Mouse (Mus musculus): ENCODE results near the gene Abcf3. TPM values are rescaled to one million over a fixed set of nuclear protein-coding genes. Genes with fewer than 3 reads are reported as not detected.
A peak's percentile ranks its signal among the peaks of the same experiment; 100 is the strongest.

The Abcf3 gene
- polyA plus RNA-seq, 1 experiment from 2014 or later: 54.0 TPM

- peaks cover 35% of the 10 kb centered on the region for H3K27me3 ChIP-seq (ENCODE audit: control insufficient read depth, insufficient read depth, low read length)
- H3K36me3 ChIP-seq (ENCODE audit: control insufficient read depth, insufficient read depth): no peaks in the 10 kb centered on the region
- H3K9ac ChIP-seq (ENCODE audit: low read length): no peak overlapping the region
- H3K4me1 ChIP-seq (ENCODE audit: control insufficient read depth, insufficient read depth, low read length): no peaks in the 10 kb centered on the region; the same call in 1 of the 2 replicates
- H3K4me3 ChIP-seq (ENCODE audit: low read length): no peak overlapping the region
- ATAC-seq (replicated peaks; ENCODE audit: extremely low read depth, insufficient read depth, low FRiP score): no peak
- WGBS: 66% methylated on average over 4 of the region's 4 CpGs
- no peak overlapping the region for H3K27ac ChIP-seq (ENCODE audit: low read length)
- H3K9me3 ChIP-seq (replicated peaks; ENCODE audit: control insufficient read depth, low read length): no peaks in the 10 kb centered on the region
- H3K4me2 ChIP-seq (ENCODE audit: low read depth, low read length): no peak overlapping the region
These were observed 47.4 kb downstream of the Abcf3 start for GRCm38 (mm10) chr16:20595737-20596136.

GRCm38 (mm10) chr16:20596687-20597441, 48.5 kb downstream of the Abcf3 start:
- Histone ChIP-seq H3K9ac (ENCODE audit: low read length) (no peak overlapping the region), H3K4me1 (ENCODE audit: control insufficient read depth, insufficient read depth, low read length) (no peaks in the 10 kb centered on the region), H3K27ac (ENCODE audit: low read length) (no peak overlapping the region), H3K36me3 (ENCODE audit: control insufficient read depth, insufficient read depth) (no peaks in the 10 kb centered on the region), H3K27me3 (ENCODE audit: control insufficient read depth, insufficient read depth, low read length) (peaks cover 24% of the 10 kb centered on the region), H3K9me3 (replicated peaks; ENCODE audit: control insufficient read depth, low read length) (no peaks in the 10 kb centered on the region), H3K4me3 (ENCODE audit: low read length) (no peak overlapping the region), H3K4me2 (ENCODE audit: low read depth, low read length) (no peak overlapping the region)
- ATAC-seq (replicated peaks; ENCODE audit: extremely low read depth, insufficient read depth, low FRiP score): no peak
- WGBS: 59% methylated on average over 7 of the region's 7 CpGs

- no peak overlapping the region for H3K4me2 ChIP-seq (ENCODE audit: low read depth, low read length)
- ATAC-seq (replicated peaks; ENCODE audit: extremely low read depth, insufficient read depth, low FRiP score): no peak
- no peak overlapping the region for H3K27ac ChIP-seq (ENCODE audit: low read length)
- H3K4me3 ChIP-seq (ENCODE audit: low read length): no peak overlapping the region
- 56% methylated on average over 5 of the region's 5 CpGs for WGBS
- no peaks in the 10 kb centered on the region for H3K4me1 ChIP-seq (ENCODE audit: control insufficient read depth, insufficient read depth, low read length)
- H3K9me3 ChIP-seq (replicated peaks; ENCODE audit: control insufficient read depth, low read length): no peaks in the 10 kb centered on the region
- H3K36me3 ChIP-seq (ENCODE audit: control insufficient read depth, insufficient read depth): peaks cover 4% of the 10 kb centered on the region
- no peaks in the 10 kb centered on the region for H3K27me3 ChIP-seq (ENCODE audit: control insufficient read depth, insufficient read depth, low read length)
- H3K9ac ChIP-seq (ENCODE audit: low read length): no peak overlapping the region
These were observed 52.1 kb downstream of the Abcf3 start for GRCm38 (mm10) chr16:20600511-20600910.

GRCm38 (mm10) chr16:20604705-20605104, 56.3 kb downstream of the Abcf3 start:
- H3K27me3 ChIP-seq (ENCODE audit: control insufficient read depth, insufficient read depth, low read length): no peaks in the 10 kb centered on the region
- WGBS: 57% methylated on average over 9 of the region's 9 CpGs
- no peak for ATAC-seq (replicated peaks; ENCODE audit: extremely low read depth, insufficient read depth, low FRiP score)
- peaks cover 2% of the 10 kb centered on the region for H3K4me1 ChIP-seq (ENCODE audit: control insufficient read depth, insufficient read depth, low read length)
- no peak overlapping the region for H3K9ac ChIP-seq (ENCODE audit: low read length)
- no peak overlapping the region for H3K4me3 ChIP-seq (ENCODE audit: low read length)
- H3K27ac ChIP-seq (ENCODE audit: low read length): no peak overlapping the region
- no peaks in the 10 kb centered on the region for H3K9me3 ChIP-seq (replicated peaks; ENCODE audit: control insufficient read depth, low read length)
- peaks cover 14% of the 10 kb centered on the region for H3K36me3 ChIP-seq (ENCODE audit: control insufficient read depth, insufficient read depth)
- no peak overlapping the region for H3K4me2 ChIP-seq (ENCODE audit: low read depth, low read length)

- Histone ChIP-seq H3K9me3 (replicated peaks; ENCODE audit: control insufficient read depth, low read length) (no peaks in the 10 kb centered on the region), H3K9ac (ENCODE audit: low read length) (peak overlapping the region; percentile 88), H3K36me3 (ENCODE audit: control insufficient read depth, insufficient read depth) (peaks cover 10% of the 10 kb centered on the region; the same call in 1 of the 2 replicates), H3K27me3 (ENCODE audit: control insufficient read depth, insufficient read depth, low read length) (no peaks in the 10 kb centered on the region), H3K4me1 (ENCODE audit: control insufficient read depth, insufficient read depth, low read length) (peaks cover 14% of the 10 kb centered on the region), H3K27ac (ENCODE audit: low read length) (peak overlapping the region; percentile 85), H3K4me3 (ENCODE audit: low read length) (peak overlapping the region; percentile 96), H3K4me2 (ENCODE audit: low read depth, low read length) (peak overlapping the region; percentile 100)
- peak; percentile 32; the same call in 1 of the 2 replicates for ATAC-seq (replicated peaks; ENCODE audit: extremely low read depth, insufficient read depth, low FRiP score)
- WGBS: under 1% methylated on average over 28 of the region's 28 CpGs
These were observed 62.4 kb downstream of the Abcf3 start for GRCm38 (mm10) chr16:20610501-20611356.

MicroRNAs encoded within 50 kb of the gene (microRNA counts, 519-probe panel; counts per million panel counts)
- microRNA mmu-miR-1224: 2,413 counts per million, percentile 54 among the panel's probes with 10 or more counts

Small RNA genes within 50 kb of the gene (microRNA-seq; reads per million reads assigned to microRNA genes)
- gene Mir1224: 0.79 reads per million

Other genes starting within 250 kb of the Abcf3 start
- 80.4 and 83.5 TPM in 2 replicates for gene Parl, start 246.2 kb upstream of the Abcf3 start, polyA plus RNA-seq (2015; fragmentation: Nextera tagmentation; extraction: Ambion mirVana)
- gene Cyp2ab1, start 223.2 kb upstream of the Abcf3 start, polyA plus RNA-seq (2015; fragmentation: Nextera tagmentation; extraction: Ambion mirVana): not detected in 2 replicates
- gene Abcc5, start 122.2 kb upstream of the Abcf3 start, polyA plus RNA-seq (2015; fragmentation: Nextera tagmentation; extraction: Ambion mirVana): 54.0 and 64.1 TPM in 2 replicates
- 80.6 and 80.9 TPM in 2 replicates for gene Eif2b5, start 49.8 kb upstream of the Abcf3 start, polyA plus RNA-seq (2015; fragmentation: Nextera tagmentation; extraction: Ambion mirVana)
- gene Dvl3, start 31.6 kb upstream of the Abcf3 start, polyA plus RNA-seq (2015; fragmentation: Nextera tagmentation; extraction: Ambion mirVana): 18.3 and 18.9 TPM in 2 replicates
- 444 and 463 TPM in 2 replicates for gene Ap2m1, start 13.1 kb upstream of the Abcf3 start, polyA plus RNA-seq (2015; fragmentation: Nextera tagmentation; extraction: Ambion mirVana)
- 0.28 and 0.29 TPM in 2 replicates for gene Vwa5b2, start 40.9 kb downstream of the Abcf3 start, polyA plus RNA-seq (2015; fragmentation: Nextera tagmentation; extraction: Ambion mirVana)
- 18.9 and 19.9 TPM in 2 replicates for gene Eef1akmt4, start 63.0 kb downstream of the Abcf3 start, polyA plus RNA-seq (2015; fragmentation: Nextera tagmentation; extraction: Ambion mirVana)
- not detected in 2 replicates for gene Gm49333, start 63.0 kb downstream of the Abcf3 start, polyA plus RNA-seq (2015; fragmentation: Nextera tagmentation; extraction: Ambion mirVana)
- 28.4 and 28.6 TPM in 2 replicates for gene Alg3, start 63.2 kb downstream of the Abcf3 start, polyA plus RNA-seq (2015; fragmentation: Nextera tagmentation; extraction: Ambion mirVana)
- gene Camk2n2, start 72.7 kb downstream of the Abcf3 start, polyA plus RNA-seq (2015; fragmentation: Nextera tagmentation; extraction: Ambion mirVana): 0.35 and 0.37 TPM in 2 replicates
- 0.87 and 1.2 TPM in 2 replicates for gene Ece2, start 81.3 kb downstream of the Abcf3 start, polyA plus RNA-seq (2015; fragmentation: Nextera tagmentation; extraction: Ambion mirVana)
- gene Psmd2, start 103.1 kb downstream of the Abcf3 start, polyA plus RNA-seq (2015; fragmentation: Nextera tagmentation; extraction: Ambion mirVana): 245 and 248 TPM in 2 replicates
- 113 and 120 TPM in 2 replicates for gene Eif4g1, start 119.7 kb downstream of the Abcf3 start, polyA plus RNA-seq (2015; fragmentation: Nextera tagmentation; extraction: Ambion mirVana)
- gene Fam131a, start 144.7 kb downstream of the Abcf3 start, polyA plus RNA-seq (2015; fragmentation: Nextera tagmentation; extraction: Ambion mirVana): 7.5 and 9.2 TPM in 2 replicates
- 49.0 and 51.8 TPM in 2 replicates for gene Polr2h, start 169.1 kb downstream of the Abcf3 start, polyA plus RNA-seq (2015; fragmentation: Nextera tagmentation; extraction: Ambion mirVana)
- 3.8 TPM in 2 replicates for gene Clcn2, start 169.2 kb downstream of the Abcf3 start, polyA plus RNA-seq (2015; fragmentation: Nextera tagmentation; extraction: Ambion mirVana)
- gene Chrd, start 184.6 kb downstream of the Abcf3 start, polyA plus RNA-seq (2015; fragmentation: Nextera tagmentation; extraction: Ambion mirVana): 1.6 and 1.9 TPM in 2 replicates
- gene Thpo, start 185.9 kb downstream of the Abcf3 start, polyA plus RNA-seq (2015; fragmentation: Nextera tagmentation; extraction: Ambion mirVana): 0.25 and 0.34 TPM in 2 replicates